Mouse (Mus musculus): ENCODE data around the gene Gm3636. TPM values are rescaled to one million over a fixed set of nuclear protein-coding genes. Genes with fewer than 3 reads are reported as not detected.
A peak's percentile ranks its signal among the peaks of the same experiment; 100 is the strongest.
"Not testable (repeated sequence)": the region's sequence is repeated elsewhere in the genome, so short reads cannot be mapped to it uniquely, and the experiment has no call there.

The Gm3636 gene
- polyA plus RNA-seq (2015; fragmentation: Nextera tagmentation; extraction: Ambion mirVana), result 3.1 and 4.0 TPM in 2 replicates

DNA sequence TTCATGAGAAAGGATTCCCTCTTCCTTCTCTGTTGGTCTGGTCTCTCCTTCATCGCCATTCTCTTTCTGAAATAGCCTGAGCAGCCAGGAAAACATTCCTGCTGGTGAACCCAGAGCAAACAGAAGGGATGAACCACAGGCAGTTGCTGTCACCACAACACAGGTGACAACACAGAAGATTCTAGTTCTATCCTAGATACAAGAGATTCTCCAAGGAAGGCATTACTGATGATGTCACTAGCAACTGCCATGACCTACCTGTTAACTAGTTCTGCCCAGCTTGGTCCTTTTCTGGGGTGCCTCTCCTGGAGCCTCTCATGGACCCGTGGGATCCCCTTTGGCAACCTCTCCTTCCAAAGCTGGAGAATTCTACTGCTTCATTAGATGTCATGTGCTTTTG, at the start of gene Gm3636:
Gene Gm3636, minus strand, starts transcription at position 101 of the 400 bp plus-strand sequence.
- H3K4me1 ChIP-seq (replicated peaks; ENCODE audit: control insufficient read depth, insufficient read depth, low read length); H3K4me3 ChIP-seq (ENCODE audit: low read length); H3K36me3 ChIP-seq (ENCODE audit: control insufficient read depth, insufficient read depth, low read length); H3K27me3 ChIP-seq (ENCODE audit: control insufficient read depth, insufficient read depth, low read depth, low read length); ATAC-seq (ENCODE audit: low read depth); H3K9me3 ChIP-seq (ENCODE audit: control insufficient read depth, low read length); H3K4me2 ChIP-seq (ENCODE audit: low read depth, low read length); H3K9ac ChIP-seq (ENCODE audit: low read length); H3K27ac ChIP-seq (ENCODE audit: low read length): not testable (repeated sequence)
- WGBS, result no CpG with 5 or more reads among the region's 2 CpGs

DNA sequence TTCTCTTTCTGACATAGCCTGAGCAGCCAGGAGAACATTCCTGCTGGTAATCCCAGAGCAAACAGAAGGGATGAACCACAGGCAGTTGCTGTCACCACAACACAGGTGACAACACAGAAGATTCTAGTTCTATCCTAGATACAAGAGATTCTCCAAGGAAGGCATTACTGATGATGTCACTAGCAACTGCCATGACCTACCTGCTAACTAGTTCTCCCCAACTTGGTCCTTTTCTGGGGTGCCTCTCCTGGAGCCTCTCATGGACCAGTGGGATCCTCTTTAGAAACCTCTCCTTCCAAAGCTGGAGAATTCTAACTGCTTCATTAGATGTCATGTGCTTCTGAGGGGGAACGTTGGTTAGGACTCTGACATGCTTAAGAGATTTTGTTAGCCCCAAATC, 32.2 kb upstream of the Gm3636 start, which contains the start of gene Gm8362:
Gene Gm8362, minus strand, starts transcription at position 101 of the 400 bp plus-strand sequence.
- not testable (repeated sequence) for H3K9me3 ChIP-seq (ENCODE audit: control insufficient read depth, low read length); H3K36me3 ChIP-seq (ENCODE audit: control insufficient read depth, insufficient read depth, low read length); H3K27ac ChIP-seq (ENCODE audit: low read length); H3K27me3 ChIP-seq (ENCODE audit: control insufficient read depth, insufficient read depth, low read depth, low read length); ATAC-seq (ENCODE audit: low read depth); H3K4me2 ChIP-seq (ENCODE audit: low read depth, low read length); H3K4me3 ChIP-seq (ENCODE audit: low read length); H3K9ac ChIP-seq (ENCODE audit: low read length); H3K4me1 ChIP-seq (replicated peaks; ENCODE audit: control insufficient read depth, insufficient read depth, low read length)
- WGBS, result no CpG with 5 or more reads among the region's 1 CpGs

DNA sequence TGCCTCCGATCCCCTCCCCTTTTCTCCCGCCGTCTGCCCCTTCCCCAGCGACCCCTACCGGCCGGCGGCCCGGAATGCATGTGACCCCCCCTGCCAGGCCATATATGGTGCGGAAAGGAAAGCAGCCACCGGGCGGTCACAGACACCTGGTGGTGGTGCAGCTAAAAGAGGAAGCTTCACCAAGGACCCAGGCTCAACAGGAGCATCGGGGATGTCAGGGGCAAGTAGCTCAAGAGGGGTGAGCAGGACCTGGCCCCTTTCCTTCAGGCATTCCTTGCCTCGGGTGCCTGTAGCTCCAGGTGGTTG, 15.1 kb upstream of the Gm3636 start:
- H3K27me3 ChIP-seq (ENCODE audit: control insufficient read depth, insufficient read depth, low read depth, low read length); ATAC-seq (ENCODE audit: low read depth); H3K9me3 ChIP-seq (ENCODE audit: control insufficient read depth, low read length); H3K36me3 ChIP-seq (ENCODE audit: control insufficient read depth, insufficient read depth, low read length); H3K4me1 ChIP-seq (replicated peaks; ENCODE audit: control insufficient read depth, insufficient read depth, low read length); H3K27ac ChIP-seq (ENCODE audit: low read length); H3K9ac ChIP-seq (ENCODE audit: low read length): not testable (repeated sequence)
- peak overlapping the region; percentile 46 for H3K4me2 ChIP-seq (ENCODE audit: low read depth, low read length)
- WGBS, result 0% methylated on average over 4 of the region's 13 CpGs
- H3K4me3 ChIP-seq (ENCODE audit: low read length), result peak overlapping the region; percentile 42

DNA sequence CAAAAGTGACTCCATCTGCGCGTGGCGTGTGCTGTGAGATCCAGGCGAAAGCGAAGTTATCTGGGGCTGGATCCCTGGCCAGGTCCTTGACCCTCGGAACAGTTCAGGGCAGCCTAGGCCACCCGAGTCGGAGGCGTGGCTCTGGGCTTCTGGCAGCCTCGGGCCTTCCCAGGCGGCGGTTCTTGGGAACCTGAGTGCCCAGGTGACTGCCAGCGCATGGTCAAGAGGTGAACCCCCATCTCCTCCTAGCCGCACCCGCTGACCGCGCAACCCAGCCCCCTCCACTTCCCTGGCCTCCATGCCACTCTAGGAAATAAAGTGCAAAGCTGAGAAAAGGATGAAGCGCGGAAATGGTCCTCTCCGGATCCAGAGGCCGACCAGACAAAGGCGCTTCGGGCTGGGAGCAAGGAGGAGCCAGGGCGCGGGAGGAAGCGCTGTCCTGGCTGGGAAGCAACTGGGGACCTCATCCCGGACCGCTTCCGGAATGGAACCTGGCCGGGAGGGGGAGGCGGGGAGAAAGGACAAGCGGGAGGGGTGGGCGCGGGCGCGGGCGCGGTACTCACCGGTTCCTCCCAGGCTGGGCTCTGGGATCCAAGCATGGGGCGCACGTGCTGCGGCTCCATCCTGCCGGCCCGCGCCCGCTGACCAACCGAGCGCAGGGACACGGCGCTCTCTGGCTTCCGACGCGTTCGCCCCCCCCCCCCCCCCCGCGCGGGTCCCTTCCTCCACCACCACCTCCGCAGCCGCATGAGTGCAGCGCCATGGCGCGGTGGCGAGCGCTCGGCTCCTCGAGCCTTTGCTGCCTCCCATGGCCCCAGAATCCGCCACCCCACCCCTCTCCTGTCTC, 14.5 kb upstream of the Gm3636 start:
- not testable (repeated sequence) for H3K9ac ChIP-seq (ENCODE audit: low read length); H3K4me1 ChIP-seq (replicated peaks; ENCODE audit: control insufficient read depth, insufficient read depth, low read length); ATAC-seq (ENCODE audit: low read depth); H3K27me3 ChIP-seq (ENCODE audit: control insufficient read depth, insufficient read depth, low read depth, low read length); H3K27ac ChIP-seq (ENCODE audit: low read length); H3K36me3 ChIP-seq (ENCODE audit: control insufficient read depth, insufficient read depth, low read length); H3K9me3 ChIP-seq (ENCODE audit: control insufficient read depth, low read length)
- Histone ChIP-seq H3K4me2 (ENCODE audit: low read depth, low read length) (peak overlapping the region; percentile 46), H3K4me3 (ENCODE audit: low read length) (peak overlapping the region; percentile 42)
- WGBS, result 7% methylated on average over 7 of the region's 67 CpGs

DNA sequence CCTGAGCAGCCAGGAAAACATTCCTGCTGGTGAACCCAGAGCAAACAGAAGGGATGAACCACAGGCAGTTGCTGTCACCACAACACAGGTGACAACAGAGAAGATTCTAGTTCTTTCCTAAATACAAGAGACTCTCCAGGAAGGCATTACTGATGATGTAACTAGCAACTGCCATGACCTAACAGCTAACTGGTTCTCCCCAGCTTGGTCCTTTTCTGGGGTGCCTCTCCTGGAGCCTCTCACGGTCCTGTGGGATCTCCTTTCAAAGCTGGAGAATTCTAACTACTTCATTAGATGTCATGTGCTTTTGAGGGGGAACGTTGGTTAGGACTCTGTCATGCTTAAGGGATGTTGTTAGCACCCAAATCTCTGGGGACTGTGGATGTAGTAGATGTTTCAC, 22.0 kb downstream of the Gm3636 start, which contains the start of gene Gm8050:
Gene Gm8050, minus strand, starts transcription at position 101 of the 400 bp plus-strand sequence.
- H3K4me1 ChIP-seq (replicated peaks; ENCODE audit: control insufficient read depth, insufficient read depth, low read length); H3K9ac ChIP-seq (ENCODE audit: low read length); H3K27ac ChIP-seq (ENCODE audit: low read length); H3K27me3 ChIP-seq (ENCODE audit: control insufficient read depth, insufficient read depth, low read depth, low read length); H3K9me3 ChIP-seq (ENCODE audit: control insufficient read depth, low read length); H3K36me3 ChIP-seq (ENCODE audit: control insufficient read depth, insufficient read depth, low read length); H3K4me3 ChIP-seq (ENCODE audit: low read length); H3K4me2 ChIP-seq (ENCODE audit: low read depth, low read length); ATAC-seq (ENCODE audit: low read depth): not testable (repeated sequence)
- no CpG with 5 or more reads among the region's 2 CpGs for WGBS

Other genes starting within 250 kb of the Gm3636 start
- not detected in 2 replicates for gene Gm8356, start 205.0 kb downstream of the Gm3636 start, polyA plus RNA-seq (2015; fragmentation: Nextera tagmentation; extraction: Ambion mirVana)
- 0.19 TPM in 1 of 2 replicates, not detected in the other for gene Gm3629, start 151.7 kb downstream of the Gm3636 start, polyA plus RNA-seq (2015; fragmentation: Nextera tagmentation; extraction: Ambion mirVana)
- gene Gm3460, start 119.9 kb downstream of the Gm3636 start, polyA plus RNA-seq (2015; fragmentation: Nextera tagmentation; extraction: Ambion mirVana), result not detected in 2 replicates
- not detected in 2 replicates for gene Gm10251, start 58.2 kb downstream of the Gm3636 start, polyA plus RNA-seq (2015; fragmentation: Nextera tagmentation; extraction: Ambion mirVana)
- gene Gm8050, start 22.1 kb downstream of the Gm3636 start, polyA plus RNA-seq (2015; fragmentation: Nextera tagmentation; extraction: Ambion mirVana), result not detected in 2 replicates
- not detected in 2 replicates for gene Gm8362, start 32.1 kb upstream of the Gm3636 start, polyA plus RNA-seq (2015; fragmentation: Nextera tagmentation; extraction: Ambion mirVana)
- not detected in 2 replicates for gene Gm3642, start 98.0 kb upstream of the Gm3636 start, polyA plus RNA-seq (2015; fragmentation: Nextera tagmentation; extraction: Ambion mirVana)
- 0.73 and 0.74 TPM in 2 replicates for gene Gm3667, start 147.6 kb upstream of the Gm3636 start, polyA plus RNA-seq (2015; fragmentation: Nextera tagmentation; extraction: Ambion mirVana)
- not detected in 2 replicates for gene Gm6356, start 231.5 kb upstream of the Gm3636 start, polyA plus RNA-seq (2015; fragmentation: Nextera tagmentation; extraction: Ambion mirVana)

All from lung, embryonic 16.5 days (tissue).